ENCODE assay signal across 9 mouse cellular contexts in the genomic region with DNA sequence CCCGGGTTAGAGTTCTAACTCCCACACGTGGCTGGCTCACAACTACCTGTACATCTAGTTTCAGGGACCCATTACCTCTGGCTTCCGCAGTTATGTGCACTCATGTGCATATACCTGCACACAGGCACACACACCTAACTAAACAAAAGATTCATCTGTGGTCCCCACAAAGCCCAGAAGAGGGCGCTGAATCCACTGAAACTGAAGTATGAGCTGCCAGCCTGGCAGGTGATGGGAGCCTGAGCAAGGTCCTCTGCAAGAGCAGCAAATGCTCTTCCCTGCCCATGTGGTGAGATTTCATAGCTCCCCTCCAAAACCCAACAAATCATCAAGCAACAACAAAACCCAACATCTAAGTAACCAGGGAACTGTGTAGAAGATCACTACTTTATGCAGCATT.
DNase-seq lines count a peak whose midpoint lies in the region; ATAC-seq and TF ChIP-seq lines count a peak whose summit lies in the region.
"Had no signal": no experiment of that assay in that cellular context is flagged by ENCODE, and none has a peak within 500 bp of the region (broad histone marks: within the 10 kb centered on the region; RNA-seq: fewer than 3 reads in every experiment).

No protein-coding gene starts in this region.

- H3K9me3 ChIP-seq in hindbrain, postnatal 0 days (ENCODE audit: low read length), result no peaks in the 10 kb centered on the region
- no peaks in the 10 kb centered on the region for H3K9me3 ChIP-seq in hindbrain, embryonic 13.5 days
- H3K9me3 ChIP-seq: embryonic facial prominence, embryonic 12.5 days had no signal

- H3K79me2 ChIP-seq in liver, adult 2 months (ENCODE audit: control insufficient read depth, insufficient read depth, low read length), result no peaks in the 10 kb centered on the region

- H3K9ac ChIP-seq in hindbrain, postnatal 0 days (replicated peaks; ENCODE audit: low read length), result no peak overlapping the region
- no peak overlapping the region for H3K9ac ChIP-seq in hindbrain, embryonic 13.5 days
- H3K9ac ChIP-seq in liver, adult 2 months (ENCODE audit: low read depth, low read length), result no peak overlapping the region
- H3K9ac ChIP-seq: embryonic facial prominence, embryonic 12.5 days had no signal

- no peak overlapping the region for H3K4me2 ChIP-seq in hindbrain, postnatal 0 days (ENCODE audit: low read depth, low read length)
- no peak overlapping the region for H3K4me2 ChIP-seq in hindbrain, embryonic 13.5 days
- H3K4me2 ChIP-seq: embryonic facial prominence, embryonic 12.5 days had no signal

- TF ChIP-seq CTCF in hindbrain, postnatal 0 days (IDR thresholded peaks at IDR 0.05; ENCODE audit: low read depth), result peak; percentile 44
- TF ChIP-seq CTCF in liver, adult 2 months (IDR thresholded peaks at IDR 0.05; ENCODE audit: low read depth, low read length), result peak; percentile 57

- no peaks in the 10 kb centered on the region for H3K36me3 ChIP-seq in hindbrain, postnatal 0 days (ENCODE audit: insufficient read depth, low read length)
- H3K36me3 ChIP-seq in hindbrain, embryonic 13.5 days, result peaks cover 8% of the 10 kb centered on the region; the same call in 1 of the 2 replicates
- H3K36me3 ChIP-seq in liver, adult 2 months (ENCODE audit: control insufficient read depth, insufficient read depth, low read length), result peaks cover 3% of the 10 kb centered on the region; the same call in 1 of the 2 replicates

- H3K4me1 ChIP-seq in hindbrain, postnatal 0 days (ENCODE audit: insufficient read depth, low read length), result peaks cover 3% of the 10 kb centered on the region; the same call in 1 of the 2 replicates
- peaks cover 6% of the 10 kb centered on the region; the same call in 1 of the 2 replicates for H3K4me1 ChIP-seq in hindbrain, embryonic 13.5 days (replicated peaks)
- peaks cover 12% of the 10 kb centered on the region for H3K4me1 ChIP-seq in liver, adult 2 months (ENCODE audit: control insufficient read depth, insufficient read depth, low read length)
- H3K4me1 ChIP-seq: embryonic facial prominence, embryonic 12.5 days had no signal

- 76% methylated on average over 4 of the region's 4 CpGs for WGBS in hindbrain, postnatal 0 days
- 74% methylated on average over 4 of the region's 4 CpGs for WGBS in hindbrain, embryonic 13.5 days
- WGBS in liver, adult 2 months, result 82% methylated on average over 4 of the region's 4 CpGs

- no peak overlapping the region for H3K4me3 ChIP-seq in hindbrain, postnatal 0 days (ENCODE audit: low read length)
- no peak overlapping the region for H3K4me3 ChIP-seq in hindbrain, embryonic 13.5 days
- no peak overlapping the region for H3K4me3 ChIP-seq in liver, adult 2 months (ENCODE audit: insufficient read depth, low read depth, low read length)
- H3K4me3 ChIP-seq: embryonic facial prominence, embryonic 12.5 days had no signal

- no peak for ATAC-seq in hindbrain, postnatal 0 days
- no peak for ATAC-seq in hindbrain, embryonic 13.5 days (ENCODE audit: low FRiP score)

- H3K27me3 ChIP-seq in hindbrain, postnatal 0 days (ENCODE audit: insufficient read depth, low read length), result no peaks in the 10 kb centered on the region
- no peaks in the 10 kb centered on the region for H3K27me3 ChIP-seq in hindbrain, embryonic 13.5 days
- H3K27me3 ChIP-seq in liver, adult 2 months (ENCODE audit: control insufficient read depth, insufficient read depth, low read length), result no peaks in the 10 kb centered on the region
- H3K27me3 ChIP-seq: embryonic facial prominence, embryonic 12.5 days had no signal

- no peak for DNase-seq in hindbrain, postnatal 0 days (ENCODE audit: low spot score)
- DNase-seq in B cell, adult 2 months, result peak; percentile 26 to 27
- DNase-seq in ZHBTc4 (ENCODE audit: low read depth, low spot score), result peak; percentile 76
- peak; percentile 65 for DNase-seq in liver, adult 2 months (ENCODE audit: extremely low read depth, low read depth, low spot score)
- DNase-seq in layer of hippocampus, adult 18-20 months (ENCODE audit: low spot score in 2 of 2), result no peak
- DNase-seq in left cerebral cortex, adult 11 months (ENCODE audit: low spot score), result no peak
- DNase-seq in left cerebral cortex, adult 9 months (ENCODE audit: low spot score in 2 of 2), result no peak

- TF ChIP-seq POLR2A in liver, adult 2 months (IDR thresholded peaks at IDR 0.05; ENCODE audit: extremely low read depth, insufficient read depth, low read length), result no peak

- no peak overlapping the region for H3K27ac ChIP-seq in hindbrain, postnatal 0 days
- no peak overlapping the region for H3K27ac ChIP-seq in hindbrain, embryonic 13.5 days
- H3K27ac ChIP-seq in liver, adult 2 months (replicated peaks; ENCODE audit: insufficient read depth, low read depth, low read length), result no peak overlapping the region
- H3K27ac ChIP-seq: embryonic facial prominence, embryonic 12.5 days had no signal

Comparison
In these comparisons a context has a peak if more than half of its experiments do, and no peak if none do; other contexts are left out.
1. DNase-seq: peak in B cell, adult 2 months (2 of 2), ZHBTc4 (single experiment) and liver, adult 2 months (single experiment); none in hindbrain, postnatal 0 days (single experiment), layer of hippocampus, adult 18-20 months (0 of 2), left cerebral cortex, adult 11 months (single experiment) and left cerebral cortex, adult 9 months (0 of 2).